Mouse (Mus musculus) kidney, embryonic 14.5 days (tissue): ENCODE data around the gene Zfhx3. TPM values are rescaled to one million over a fixed set of nuclear protein-coding genes. Genes with fewer than 3 reads are reported as not detected.

Experiments used
- ATAC-seq: fragments of 200-750 bp; cut with Nextera tagmentation; 2 replicates; pipeline ENCODE4 v1.8.0; 2017; ENCODE audit warnings: moderate number of reproducible peaks, mild to moderate bottlenecking, moderate TSS enrichment, moderate library complexity; ENCODE audit not compliant: low FRiP score, low TSS enrichment
- H3K27ac ChIP-seq: fragments of 300-500 bp; sonication (generic); 2 replicates; pipeline ENCODE4 v1.5.1; 2014; ENCODE audit warnings: low read depth, mild to moderate bottlenecking, low read length, moderate library complexity, mixed read lengths
- H3K27me3 ChIP-seq: fragments of 300-500 bp; sonication (generic); 2 replicates; pipeline ENCODE4 v1.6.1; 2014; ENCODE audit warnings: mild to moderate bottlenecking, low read length; ENCODE audit not compliant: control insufficient read depth, insufficient read depth
- H3K36me3 ChIP-seq: fragments of 300-500 bp; sonication (generic); 2 replicates; pipeline ENCODE4 v1.6.1; 2014; ENCODE audit warnings: low read length, mixed read lengths; ENCODE audit not compliant: control insufficient read depth, insufficient read depth
- H3K4me1 ChIP-seq: fragments of 300-500 bp; sonication (generic); 2 replicates; pipeline ENCODE4 v1.6.1; 2014; ENCODE audit warnings: low read length, mixed read lengths; ENCODE audit not compliant: control insufficient read depth, insufficient read depth
- H3K4me2 ChIP-seq: fragments of 300-500 bp; sonication (generic); replicated peaks from 2 replicates; pipeline ENCODE4 v1.6.1; 2014; ENCODE audit warnings: low read depth, mild to moderate bottlenecking, low read length
- H3K4me3 ChIP-seq: fragments of 300-500 bp; sonication (generic); 2 replicates; pipeline ENCODE4 v1.5.1; 2014; ENCODE audit warnings: mild to moderate bottlenecking, low read length
- H3K9ac ChIP-seq: fragments of 300-500 bp; sonication (generic); 2 replicates; pipeline ENCODE4 v1.6.1; 2014; ENCODE audit warnings: low read depth, mild to moderate bottlenecking, low read length, moderate library complexity
- H3K9me3 ChIP-seq: fragments of 300-500 bp; sonication (generic); 2 replicates; pipeline ENCODE4 v1.6.1; 2016; ENCODE audit warnings: low read length; ENCODE audit not compliant: control insufficient read depth
- WGBS: fragments of 180-500 bp; shearing (Covaris S2); extraction: QIAGEN DNeasy Blood & Tissue Kit; methylation state at CpG from one replicate; pipeline ENCODE4 v1.1.7; 2014; 5-methylcytosine and 5-hydroxymethylcytosine counted together
- polyA plus RNA-seq: library from polyadenylated mRNA; unstranded; fragments of >200 nt; fragmentation: Nextera tagmentation; extraction: Ambion mirVana; gene quantifications from 2 replicates; pipeline ENCODE4 v1.2.1, GENCODE M21; 2014

Zfhx3 gene
- polyA plus RNA-seq, 1 experiment from 2014 or later: 11.7 TPM

GRCm38 (mm10) chr8:108089632-108090031 is 147.2 kb downstream of the Zfhx3 start:
- H3K9ac ChIP-seq: no peak overlapping the region
- 84% methylated on average over 5 of the region's 5 CpGs for WGBS
- H3K27ac ChIP-seq: no peak overlapping the region
- H3K4me1 ChIP-seq: no peaks in the 10 kb centered on the region
- no peak overlapping the region for H3K4me3 ChIP-seq
- no peaks in the 10 kb centered on the region for H3K9me3 ChIP-seq
- H3K27me3 ChIP-seq: no peaks in the 10 kb centered on the region
- no peak for ATAC-seq
- H3K36me3 ChIP-seq: no peaks in the 10 kb centered on the region
- H3K4me2 ChIP-seq: no peak overlapping the region

GRCm38 (mm10) chr8:108098598-108098997 is 156.2 kb downstream of the Zfhx3 start:
- WGBS: 90% methylated on average over 13 of the region's 13 CpGs
- Histone ChIP-seq H3K27ac (no peak overlapping the region), H3K4me3 (no peak overlapping the region), H3K27me3 (no peaks in the 10 kb centered on the region), H3K9ac (no peak overlapping the region), H3K4me1 (no peaks in the 10 kb centered on the region), H3K36me3 (no peaks in the 10 kb centered on the region), H3K9me3 (no peaks in the 10 kb centered on the region), H3K4me2 (no peak overlapping the region)
- ATAC-seq: no peak

- H3K4me2 ChIP-seq: no peak overlapping the region
- no peaks in the 10 kb centered on the region for H3K9me3 ChIP-seq
- H3K36me3 ChIP-seq: no peaks in the 10 kb centered on the region
- no peak for ATAC-seq
- H3K9ac ChIP-seq: no peak overlapping the region
- 69% methylated on average over 8 of the region's 8 CpGs for WGBS
- no peak overlapping the region for H3K27ac ChIP-seq
- peaks cover 4% of the 10 kb centered on the region; the same call in 1 of the 2 replicates for H3K4me1 ChIP-seq
- H3K4me3 ChIP-seq: no peak overlapping the region
- H3K27me3 ChIP-seq: no peaks in the 10 kb centered on the region
Observed at GRCm38 (mm10) chr8:108101131-108101530, 158.7 kb downstream of the Zfhx3 start.

GRCm38 (mm10) chr8:108101978-108102865 is 159.8 kb downstream of the Zfhx3 start:
- no peak overlapping the region for H3K27ac ChIP-seq
- WGBS: 68% methylated on average over 16 of the region's 16 CpGs
- no peak for ATAC-seq
- H3K4me2 ChIP-seq: no peak overlapping the region
- H3K4me1 ChIP-seq: peaks cover 4% of the 10 kb centered on the region; the same call in 1 of the 2 replicates
- no peak overlapping the region for H3K9ac ChIP-seq
- no peaks in the 10 kb centered on the region for H3K27me3 ChIP-seq
- no peaks in the 10 kb centered on the region for H3K9me3 ChIP-seq
- no peak overlapping the region for H3K4me3 ChIP-seq
- no peaks in the 10 kb centered on the region for H3K36me3 ChIP-seq

- Histone ChIP-seq H3K9ac (no peak overlapping the region), H3K4me2 (no peak overlapping the region), H3K27me3 (no peaks in the 10 kb centered on the region), H3K4me1 (peaks cover 4% of the 10 kb centered on the region; the same call in 1 of the 2 replicates), H3K9me3 (no peaks in the 10 kb centered on the region), H3K36me3 (no peaks in the 10 kb centered on the region), H3K27ac (no peak overlapping the region), H3K4me3 (no peak overlapping the region)
- 30% methylated on average over 10 of the region's 10 CpGs for WGBS
- no peak for ATAC-seq
Observed at GRCm38 (mm10) chr8:108104471-108105098, 162.1 kb downstream of the Zfhx3 start.

- no peaks in the 10 kb centered on the region for H3K27me3 ChIP-seq
- H3K4me2 ChIP-seq: no peak overlapping the region
- no peaks in the 10 kb centered on the region for H3K4me1 ChIP-seq
- no peak overlapping the region for H3K4me3 ChIP-seq
- no peak for ATAC-seq
- no peak overlapping the region for H3K27ac ChIP-seq
- no peak overlapping the region for H3K9ac ChIP-seq
- H3K9me3 ChIP-seq: no peaks in the 10 kb centered on the region
- 81% methylated on average over 2 of the region's 2 CpGs for WGBS
- no peaks in the 10 kb centered on the region for H3K36me3 ChIP-seq
Observed at GRCm38 (mm10) chr8:108125053-108125452, 182.6 kb downstream of the Zfhx3 start.

GRCm38 (mm10) chr8:108125491-108125890 is 183.0 kb downstream of the Zfhx3 start:
- Histone ChIP-seq H3K9ac (no peak overlapping the region), H3K27ac (no peak overlapping the region), H3K4me2 (no peak overlapping the region), H3K4me1 (no peaks in the 10 kb centered on the region), H3K9me3 (no peaks in the 10 kb centered on the region), H3K36me3 (no peaks in the 10 kb centered on the region), H3K4me3 (no peak overlapping the region), H3K27me3 (no peaks in the 10 kb centered on the region)
- no peak for ATAC-seq
- whole genome bisulfite sequencing: 75% methylated on average over 2 of the region's 2 CpGs

GRCm38 (mm10) chr8:108146536-108146935 is 204.1 kb downstream of the Zfhx3 start:
- H3K27ac ChIP-seq: no peak overlapping the region
- peaks cover 6% of the 10 kb centered on the region; the same call in 1 of the 2 replicates for H3K4me1 ChIP-seq
- no peak overlapping the region for H3K4me3 ChIP-seq
- H3K27me3 ChIP-seq: no peaks in the 10 kb centered on the region
- no peaks in the 10 kb centered on the region for H3K36me3 ChIP-seq
- ATAC-seq: no peak
- no peak overlapping the region for H3K9ac ChIP-seq
- no peaks in the 10 kb centered on the region for H3K9me3 ChIP-seq
- H3K4me2 ChIP-seq: no peak overlapping the region
- WGBS: 49% methylated on average over 5 of the region's 5 CpGs
